Mouse (Mus musculus) frontal cortex, postnatal 14 days (tissue): Measurements from ENCODE around the gene Tamm41.
A peak's percentile ranks its signal among the peaks of the same experiment; 100 is the strongest.

ENCODE experiments used
- DNase-seq, 2 experiments: peaks; one replicate each; pipeline ENCODE4 v3.0.0; 2022; ENCODE audit warnings: low spot score in 2 of 2

Gene Tamm41

DNA sequence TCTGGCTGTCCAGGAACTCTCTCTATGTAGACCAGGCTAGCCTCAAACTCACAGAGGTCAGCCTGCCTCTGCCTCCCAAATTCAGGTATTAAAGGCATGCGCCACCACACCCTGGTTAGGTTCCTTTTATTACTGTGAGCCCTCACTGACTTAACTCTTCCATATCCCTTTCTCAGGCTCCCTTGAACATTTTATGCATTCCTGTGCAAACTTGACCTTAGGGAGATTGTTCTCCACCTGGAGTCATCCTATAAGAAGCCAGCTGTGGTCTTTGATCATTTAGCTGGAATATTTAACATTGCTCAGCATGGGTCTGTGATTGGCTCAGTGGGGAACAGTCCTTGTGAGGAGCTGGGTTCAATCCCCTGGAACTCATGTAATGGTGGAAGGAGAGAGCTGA is 63.3 kb downstream of the Tamm41 start:
- DNase-seq: no peak

GRCm38 (mm10) chr6:114972988-114973387 is 64.7 kb downstream of the Tamm41 start:
- no peak for DNase-seq

DNA sequence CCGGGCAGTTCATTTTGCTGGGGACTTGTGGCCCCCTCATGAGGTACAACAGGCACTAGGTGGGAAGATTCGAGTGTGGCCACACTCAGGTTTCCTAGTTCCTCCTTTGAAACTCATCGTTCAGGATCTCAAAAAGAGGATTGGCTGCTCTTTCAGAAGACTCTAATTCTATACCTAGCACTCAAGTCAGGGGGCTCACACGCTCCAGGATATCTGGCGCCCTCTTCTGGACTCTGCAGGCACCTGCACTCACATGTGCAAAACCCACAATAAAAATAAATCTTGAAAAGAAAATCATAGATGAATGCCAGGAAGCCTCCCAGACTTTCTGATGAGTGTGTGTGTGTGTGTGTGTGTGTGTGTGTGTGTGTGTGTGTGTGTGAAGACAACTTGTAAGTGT is 66.8 kb downstream of the Tamm41 start:
- no peak for DNase-seq

DNA sequence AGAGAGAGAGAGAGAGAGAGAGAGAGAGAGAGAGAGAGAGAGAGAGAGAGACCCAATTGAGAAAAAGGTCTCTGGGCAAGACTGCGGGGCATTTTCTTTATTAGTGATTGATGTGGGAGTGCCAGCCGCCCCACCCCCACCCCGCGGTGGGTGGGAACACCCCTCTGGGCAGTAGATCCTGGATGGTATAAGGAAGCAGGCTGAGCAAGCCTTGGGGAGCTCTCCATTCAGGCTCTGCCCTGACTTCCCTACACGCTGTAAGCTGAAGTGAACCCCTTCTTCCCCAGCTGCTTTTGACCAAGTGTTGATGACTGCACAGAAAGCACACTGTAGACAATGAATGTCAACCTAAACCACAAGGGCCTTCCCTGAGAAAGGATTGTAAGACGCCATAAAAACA is 67.3 kb downstream of the Tamm41 start:
- no peak for DNase-seq

DNA sequence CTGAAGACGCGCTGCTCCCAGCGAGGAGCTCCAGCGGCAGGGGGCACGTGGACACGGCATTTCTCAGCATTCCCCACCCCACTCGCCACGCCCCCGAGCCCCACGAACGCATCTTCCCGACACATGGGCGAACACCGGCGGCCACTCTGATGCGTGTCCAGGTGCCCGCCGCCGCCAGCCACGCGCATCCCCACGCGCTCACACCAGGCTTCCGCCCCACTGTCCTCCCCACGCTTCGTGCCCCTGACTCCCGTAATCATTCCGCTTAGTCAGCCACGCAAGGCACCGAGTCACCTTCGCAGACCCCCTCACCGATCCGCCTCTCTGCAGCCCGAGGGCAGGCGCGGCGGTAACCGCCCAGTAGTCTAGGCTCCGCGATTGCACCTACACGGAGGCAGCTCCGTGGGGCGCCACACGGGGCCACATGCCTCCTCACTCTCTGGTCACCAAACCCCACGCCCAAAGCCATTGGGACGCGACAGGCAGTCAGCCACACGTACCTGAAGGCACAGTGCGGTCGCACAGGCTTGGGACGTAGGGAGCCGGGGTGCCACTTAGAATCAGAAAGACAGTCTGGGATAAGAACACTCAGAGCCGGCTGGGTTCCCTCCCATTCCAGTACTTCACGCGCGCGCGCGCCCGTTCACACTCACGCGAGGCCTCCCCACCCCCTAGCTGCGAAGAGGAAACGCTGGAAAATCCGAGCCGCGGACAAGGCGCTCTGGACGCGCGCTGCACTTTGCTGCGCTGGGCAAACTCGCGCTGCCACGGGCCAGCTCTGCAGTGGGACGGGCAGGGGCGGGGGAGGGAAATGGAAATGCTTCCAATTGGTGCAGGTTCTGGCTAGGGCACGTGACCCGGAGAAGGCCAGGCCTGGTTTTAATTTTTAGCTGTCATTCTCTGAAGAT is 68.2 kb downstream of the Tamm41 start, which contains the start of gene Vgll4:
Gene Vgll4, minus strand, starts transcription at position 782 of the 908 bp plus-strand sequence.
- peak; percentile 50 to 62 for DNase-seq

GRCm38 (mm10) chr6:114968361-114969212 is 69.1 kb downstream of the Tamm41 start:
- peak; percentile 80 to 81 for DNase-seq

DNA sequence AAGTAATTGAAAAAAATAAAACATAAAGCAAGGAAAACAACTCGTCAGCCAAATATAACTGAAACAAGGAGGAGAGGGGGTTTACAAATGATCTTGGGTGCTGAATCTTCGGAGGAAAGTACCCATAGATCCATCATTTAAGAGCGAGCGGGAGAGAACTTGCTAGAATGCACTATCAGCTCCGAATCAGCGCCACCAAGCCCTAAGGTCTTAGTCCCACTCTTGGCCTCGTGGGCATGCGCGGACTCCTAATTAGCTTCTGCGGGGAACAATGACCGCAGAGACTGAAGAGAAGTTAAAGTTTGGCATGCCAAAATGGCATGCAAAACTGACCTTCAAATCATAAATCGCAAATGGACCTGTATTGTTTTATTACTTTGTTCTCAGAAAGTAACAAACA is 70.1 kb downstream of the Tamm41 start:
- no peak for DNase-seq

GRCm38 (mm10) chr6:114966396-114967154 is 71.1 kb downstream of the Tamm41 start:
- DNase-seq: no peak

- no peak for DNase-seq
Observed at GRCm38 (mm10) chr6:114965802-114966201, 71.9 kb downstream of the Tamm41 start.

- DNase-seq: no peak
Observed at GRCm38 (mm10) chr6:114965396-114965795, 72.3 kb downstream of the Tamm41 start.

DNA sequence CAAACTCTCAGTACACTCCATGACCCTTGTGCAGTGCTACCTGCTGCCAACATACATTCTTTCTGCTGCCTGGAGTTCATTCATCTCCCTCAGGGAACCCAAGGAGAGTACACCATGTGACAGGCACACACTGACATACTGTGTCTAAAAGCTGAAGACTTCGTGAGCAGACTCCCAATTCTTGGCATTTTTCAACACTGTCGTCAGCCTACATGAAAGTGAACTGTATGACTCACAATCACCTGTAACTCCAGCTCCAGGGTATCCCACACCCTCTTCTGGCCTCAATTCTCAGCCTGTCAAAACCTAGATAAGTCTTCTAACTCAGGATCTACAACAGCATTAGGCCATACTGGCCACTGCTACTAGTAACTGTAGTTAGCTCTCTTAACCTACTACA is 73.4 kb downstream of the Tamm41 start:
- DNase-seq: no peak

- DNase-seq: no peak
Observed at GRCm38 (mm10) chr6:114963636-114964035, 74.0 kb downstream of the Tamm41 start.

DNA sequence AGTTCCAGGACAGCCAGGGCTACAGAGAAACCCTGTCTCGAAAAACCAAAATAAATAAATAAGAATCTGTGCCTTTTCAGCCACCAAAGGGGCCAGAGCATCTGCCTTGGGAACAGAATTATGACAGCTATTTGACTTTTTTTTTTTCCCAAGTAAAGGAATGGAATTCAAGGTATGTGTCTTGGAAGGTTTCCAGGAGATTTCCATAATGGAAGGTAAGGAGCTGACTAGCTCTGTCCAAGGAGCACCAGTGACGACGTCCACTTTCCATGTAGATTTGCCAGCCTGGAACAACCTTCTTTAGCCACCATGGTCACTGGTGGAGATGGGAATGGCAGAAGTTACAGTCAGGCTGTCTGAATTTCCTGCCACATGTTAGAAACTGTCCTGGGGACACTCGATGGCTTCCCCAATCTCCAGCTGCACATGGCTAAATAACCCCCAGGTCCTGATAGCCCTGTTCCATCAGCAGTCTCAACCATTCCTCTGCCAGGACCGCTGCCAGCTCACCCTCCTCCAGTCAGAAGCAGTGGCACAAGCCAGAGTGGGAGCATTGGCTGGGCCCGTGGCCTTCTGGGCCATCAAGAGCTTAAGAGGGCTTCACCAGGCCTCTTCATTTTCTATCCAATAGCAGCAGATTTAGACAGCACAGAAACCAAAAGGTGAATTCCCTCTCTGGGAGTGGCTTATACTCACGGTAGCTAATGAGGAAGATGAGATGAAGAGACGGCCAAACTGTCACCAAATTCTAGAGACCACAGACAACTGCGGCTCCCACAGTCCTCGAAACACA is 76.2 kb downstream of the Tamm41 start:
- no peak for DNase-seq

DNA sequence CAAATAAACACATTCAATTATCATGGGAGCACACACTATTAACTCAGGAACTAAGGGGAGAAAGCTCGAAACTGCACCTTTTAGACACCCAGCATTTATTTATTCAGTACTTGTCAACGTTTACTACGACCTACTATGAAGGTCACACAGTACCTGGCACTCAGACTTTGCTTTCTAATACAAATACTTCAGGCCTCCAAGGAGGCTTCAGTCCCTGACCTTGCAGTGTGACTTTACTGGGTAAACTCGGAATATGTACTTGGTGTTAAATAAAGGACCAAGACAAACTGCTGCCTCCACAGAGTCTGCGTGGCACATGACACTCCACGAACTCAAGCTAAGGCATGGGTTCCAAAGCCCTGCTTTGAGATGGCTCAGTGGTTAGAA is 78.7 kb downstream of the Tamm41 start:
- DNase-seq: no peak

GRCm38 (mm10) chr6:114958249-114959011 is 79.2 kb downstream of the Tamm41 start:
- no peak for DNase-seq

- DNase-seq: no peak
Observed at GRCm38 (mm10) chr6:114957756-114958155, 79.9 kb downstream of the Tamm41 start.

GRCm38 (mm10) chr6:114954496-114954895 is 83.2 kb downstream of the Tamm41 start:
- no peak for DNase-seq
